Comparison of ENCODE assay signal across 8 mouse cellular contexts in the genomic region with DNA sequence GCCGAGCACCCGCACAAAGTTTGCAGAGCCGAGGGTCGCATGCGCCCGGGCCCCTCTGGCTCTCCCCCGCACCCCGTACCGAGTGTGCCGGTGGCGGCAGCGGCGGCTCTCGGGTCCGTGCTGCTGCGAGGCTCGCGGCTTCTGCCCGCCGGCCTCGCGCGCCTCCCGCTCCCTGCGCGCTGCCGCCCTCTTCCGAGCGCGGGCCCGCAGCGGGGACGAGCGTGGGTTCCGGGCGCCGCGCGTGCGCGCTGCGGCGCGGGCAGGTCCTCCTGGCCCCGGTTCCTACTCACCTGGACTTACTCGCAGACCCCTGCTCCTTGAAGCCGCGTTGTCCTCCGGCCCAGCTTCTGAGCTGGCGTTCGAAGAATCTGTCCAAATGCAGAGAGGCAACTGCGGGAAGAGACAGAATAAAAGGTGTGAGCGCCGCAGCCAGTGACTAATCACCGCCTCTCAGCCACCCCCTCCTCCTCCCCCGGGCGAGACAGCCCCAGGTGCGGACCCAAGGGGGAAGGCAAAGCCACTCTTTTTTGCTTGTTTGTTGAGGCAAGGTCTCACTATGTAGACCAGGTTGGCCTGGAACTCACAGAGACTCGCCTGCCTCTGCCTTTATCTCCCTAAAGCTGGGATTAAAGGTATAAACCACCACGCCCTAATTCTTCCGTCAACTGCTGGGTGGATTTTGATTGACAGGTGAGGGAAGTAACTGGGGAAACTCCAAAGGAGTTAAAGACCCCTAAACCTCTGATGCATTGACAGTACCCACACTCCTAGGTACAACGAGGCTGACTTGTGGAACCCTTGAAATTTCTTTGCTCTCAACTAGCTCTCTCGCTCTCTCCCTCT. TPM values are rescaled to one million over a fixed set of nuclear protein-coding genes. Genes with fewer than 3 reads are reported as not detected.
A peak's percentile ranks its signal among the peaks of the same experiment; 100 is the strongest.
DNase-seq lines count a peak whose midpoint lies in the region; ATAC-seq lines count a peak whose summit lies in the region.

No protein-coding gene starts in this region.

- H3K36me3 ChIP-seq in intestine, embryonic 16.5 days (ENCODE audit: control insufficient read depth, insufficient read depth, low read length) = no peaks in the 10 kb centered on the region
- H3K36me3 ChIP-seq in liver, embryonic 13.5 days = no peaks in the 10 kb centered on the region

- H3K9ac ChIP-seq in intestine, embryonic 16.5 days (ENCODE audit: low read depth, low read length) = peak overlapping the region; percentile 83
- H3K9ac ChIP-seq in liver, embryonic 13.5 days = peak overlapping the region; percentile 49

- intact Hi-C loops in gastrocnemius, postnatal 14 days (cut with DNase I; ENCODE audit: low total_unique reads) = no loop called here

- peak; percentile 7 for DNase-seq in spleen, adult 12 weeks (ENCODE audit: low spot score)
- no peak for DNase-seq in spleen, postnatal 14 days (ENCODE audit: low spot score in 2 of 2)
- DNase-seq in cerebellum, adult 9-11 months = peak; percentile 82
- peak; percentile 37 for DNase-seq in gastrocnemius, postnatal 14 days
- DNase-seq in liver, embryonic 13.5 days = no peak
- peak; percentile 72 for DNase-seq in neural tube, embryonic 10.5 days (ENCODE audit: extremely low spot score, low spot score)
- DNase-seq in thymus, postnatal 0 days (ENCODE audit: low spot score) = peak; percentile 72

- peak; percentile 72 for ATAC-seq in intestine, embryonic 16.5 days
- 0 out of 2 replicates have a peak, but pooled peaks have one; percentile 36 for ATAC-seq in liver, embryonic 13.5 days (ENCODE audit: low read depth)

- peak overlapping the region; percentile 71 for H3K4me3 ChIP-seq in intestine, embryonic 16.5 days (ENCODE audit: low read length)
- H3K4me3 ChIP-seq in liver, embryonic 13.5 days (replicated peaks) = peak overlapping the region; percentile 62

- H3K4me2 ChIP-seq in intestine, embryonic 16.5 days (ENCODE audit: low read depth, low read length) = peak overlapping the region; percentile 94
- peak overlapping the region; percentile 77 for H3K4me2 ChIP-seq in liver, embryonic 13.5 days

- H3K9me3 ChIP-seq in intestine, embryonic 16.5 days (ENCODE audit: control insufficient read depth, low read length) = no peaks in the 10 kb centered on the region
- H3K9me3 ChIP-seq in liver, embryonic 13.5 days (replicated peaks) = no peaks in the 10 kb centered on the region

- no peaks in the 10 kb centered on the region; the same call in 1 of the 2 replicates for H3K27me3 ChIP-seq in intestine, embryonic 16.5 days (replicated peaks; ENCODE audit: control insufficient read depth, insufficient read depth, low read length)
- H3K27me3 ChIP-seq in liver, embryonic 13.5 days = peaks cover 79% of the 10 kb centered on the region

- peaks cover 20% of the 10 kb centered on the region for H3K4me1 ChIP-seq in intestine, embryonic 16.5 days (ENCODE audit: control insufficient read depth, insufficient read depth, low read length)
- H3K4me1 ChIP-seq in liver, embryonic 13.5 days (replicated peaks) = peaks cover 26% of the 10 kb centered on the region

- WGBS in intestine, embryonic 16.5 days = 2% methylated on average over 43 of the region's 63 CpGs
- WGBS in liver, embryonic 13.5 days (ENCODE audit: insufficient replicate concordance) = 1% methylated on average over 62 of the region's 63 CpGs

- H3K27ac ChIP-seq in intestine, embryonic 16.5 days (ENCODE audit: low read length) = no peak overlapping the region
- no peak overlapping the region for H3K27ac ChIP-seq in liver, embryonic 13.5 days

RNA-seq across cellular contexts. Expression of gene Dusp14, which starts 0.6 kb away (rescaled TPM):
- total RNA-seq in gastrocnemius, postnatal 14 days (2021) = 10 to 100 TPM in 1 of 2 experiments, 1 to 10 TPM in 1; 9.7 to 12.4 TPM
- 17.3 and 18.3 TPM in 2 replicates for polyA plus RNA-seq in intestine, embryonic 16.5 days (2015; fragmentation: Nextera tagmentation; extraction: Ambion mirVana)
- 0.68 and 1.3 TPM in 2 replicates for polyA plus RNA-seq in liver, embryonic 13.5 days (2015; fragmentation: Nextera tagmentation; extraction: Ambion mirVana)
- 12.8 and 13.6 TPM in 2 replicates for polyA plus RNA-seq in thymus, postnatal 0 days (2015; fragmentation: Nextera tagmentation; extraction: Ambion mirVana)

Comparison
In these comparisons a context has a peak if more than half of its experiments do, and no peak if none do; other contexts are left out.
1. DNase-seq: peak in spleen, adult 12 weeks (single experiment), cerebellum, adult 9-11 months (single experiment), gastrocnemius, postnatal 14 days (single experiment), neural tube, embryonic 10.5 days (single experiment) and thymus, postnatal 0 days (single experiment); none in spleen, postnatal 14 days (0 of 2) and liver, embryonic 13.5 days (single experiment).